ENCODE assay signal across 13 mouse cellular contexts in the genomic region with DNA sequence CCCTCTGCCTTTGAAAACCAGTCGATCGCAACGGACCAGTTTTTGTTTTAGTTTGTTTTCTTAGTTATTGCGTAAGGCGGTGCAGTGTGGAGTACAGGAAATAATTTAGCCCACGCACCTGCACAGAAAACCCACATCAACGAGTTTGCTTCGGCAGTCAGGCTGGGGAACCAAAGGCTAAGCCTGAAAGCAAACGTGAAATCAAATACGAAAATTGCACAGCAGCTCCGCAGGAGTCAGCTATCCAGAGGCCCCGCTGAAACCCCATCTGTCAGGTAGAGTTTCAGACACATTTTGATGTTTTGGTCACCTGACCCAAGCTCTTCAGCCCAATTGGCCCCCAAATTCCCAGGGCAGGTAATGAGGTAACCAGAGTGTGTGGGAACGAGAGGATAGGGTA.
DNase-seq lines count a peak whose midpoint lies in the region; ATAC-seq lines count a peak whose summit lies in the region.
"Had no signal": no experiment of that assay in that cellular context is flagged by ENCODE, and none has a peak within 500 bp of the region (broad histone marks: within the 10 kb centered on the region; RNA-seq: fewer than 3 reads in every experiment).

No protein-coding gene starts in this region.

- H3K36me3 ChIP-seq in kidney, embryonic 16.5 days (ENCODE audit: insufficient read depth, low read length), result no peaks in the 10 kb centered on the region
- no peaks in the 10 kb centered on the region for H3K36me3 ChIP-seq in embryonic facial prominence, embryonic 14.5 days (ENCODE audit: control insufficient read depth, insufficient read depth, low read length)
- no peaks in the 10 kb centered on the region for H3K36me3 ChIP-seq in stomach, embryonic 16.5 days (ENCODE audit: control insufficient read depth, insufficient read depth, low read length)
- H3K36me3 ChIP-seq: G1E had no signal

- H3K27me3 ChIP-seq in kidney, embryonic 16.5 days (ENCODE audit: insufficient read depth, low read length), result no peaks in the 10 kb centered on the region
- H3K27me3 ChIP-seq in embryonic facial prominence, embryonic 14.5 days (replicated peaks; ENCODE audit: control insufficient read depth, insufficient read depth, low read length), result no peaks in the 10 kb centered on the region
- no peaks in the 10 kb centered on the region for H3K27me3 ChIP-seq in stomach, embryonic 16.5 days (ENCODE audit: control insufficient read depth, insufficient read depth, low read length)

- no peak for DNase-seq in kidney, adult 11 months
- peak; percentile 83 for DNase-seq in embryonic facial prominence, embryonic 14.5 days (ENCODE audit: low spot score)
- no peak for DNase-seq in adrenal gland, postnatal 25 days
- no peak for DNase-seq in frontal cortex, postnatal 14 days (ENCODE audit: low spot score in 2 of 2)
- DNase-seq: heart, postnatal 4 days; kidney, postnatal 25 days; retina, postnatal 1 day had no signal

- H3K4me3 ChIP-seq in kidney, embryonic 16.5 days (ENCODE audit: low read length), result peak overlapping the region; percentile 16; the same call in 1 of the 2 replicates
- H3K4me3 ChIP-seq in embryonic facial prominence, embryonic 14.5 days (ENCODE audit: low read depth, low read length), result no peak overlapping the region
- peak overlapping the region; percentile 13; the same call in 1 of the 2 replicates for H3K4me3 ChIP-seq in stomach, embryonic 16.5 days (replicated peaks; ENCODE audit: low read length)

- no peaks in the 10 kb centered on the region for H3K9me3 ChIP-seq in kidney, embryonic 16.5 days (ENCODE audit: low read length)
- no peaks in the 10 kb centered on the region for H3K9me3 ChIP-seq in embryonic facial prominence, embryonic 14.5 days (ENCODE audit: control insufficient read depth, low read length)
- no peaks in the 10 kb centered on the region for H3K9me3 ChIP-seq in stomach, embryonic 16.5 days (replicated peaks; ENCODE audit: control insufficient read depth, low read length)

- WGBS in kidney, embryonic 16.5 days, result 33% methylated on average over 13 of the region's 13 CpGs
- WGBS in embryonic facial prominence, embryonic 14.5 days, result 15% methylated on average over 13 of the region's 13 CpGs
- WGBS in stomach, embryonic 16.5 days, result 46% methylated on average over 13 of the region's 13 CpGs

- H3K9ac ChIP-seq in kidney, embryonic 16.5 days (replicated peaks; ENCODE audit: low read length), result no peak overlapping the region
- H3K9ac ChIP-seq in embryonic facial prominence, embryonic 14.5 days (ENCODE audit: low read depth, low read length), result no peak overlapping the region
- no peak overlapping the region for H3K9ac ChIP-seq in stomach, embryonic 16.5 days (ENCODE audit: low read length)
- H3K9ac ChIP-seq: liver, embryonic 14.5 days had no signal

- H3K27ac ChIP-seq in kidney, embryonic 16.5 days (ENCODE audit: low read length), result no peak overlapping the region
- no peak overlapping the region for H3K27ac ChIP-seq in embryonic facial prominence, embryonic 14.5 days (replicated peaks; ENCODE audit: low read depth, low read length)
- H3K27ac ChIP-seq in stomach, embryonic 16.5 days (ENCODE audit: low read length), result no peak overlapping the region
- H3K27ac ChIP-seq: liver, embryonic 14.5 days had no signal

- H3K4me2 ChIP-seq in kidney, embryonic 16.5 days (replicated peaks; ENCODE audit: low read depth, low read length), result peak overlapping the region; percentile 42
- peak overlapping the region; percentile 29 for H3K4me2 ChIP-seq in embryonic facial prominence, embryonic 14.5 days (ENCODE audit: low read depth, low read length)
- H3K4me2 ChIP-seq in stomach, embryonic 16.5 days (ENCODE audit: low read depth, low read length), result peak overlapping the region; percentile 17; the same call in 1 of the 2 replicates

- no peak for ATAC-seq in kidney, embryonic 16.5 days (ENCODE audit: low FRiP score, low TSS enrichment)
- peak; percentile 91 for ATAC-seq in CD4-positive, CD25-positive, alpha-beta regulatory T cell, adult 4 months
- peak; percentile 80 for ATAC-seq in embryonic facial prominence, embryonic 14.5 days (ENCODE audit: low read depth)
- ATAC-seq in stomach, embryonic 16.5 days (ENCODE audit: insufficient read depth, low FRiP score), result no peak
- no peak for ATAC-seq in erythroblast, adult 5-6 weeks (replicated peaks; ENCODE audit: low FRiP score, poor library complexity, severe bottlenecking)

- peaks cover 13% of the 10 kb centered on the region; the same call in 1 of the 2 replicates for H3K4me1 ChIP-seq in kidney, embryonic 16.5 days (ENCODE audit: insufficient read depth, low read length)
- H3K4me1 ChIP-seq in embryonic facial prominence, embryonic 14.5 days (ENCODE audit: control insufficient read depth, insufficient read depth, low read length), result peaks cover 9% of the 10 kb centered on the region; the same call in 1 of the 2 replicates
- peaks cover 17% of the 10 kb centered on the region for H3K4me1 ChIP-seq in stomach, embryonic 16.5 days (ENCODE audit: control insufficient read depth, insufficient read depth, low read length)

Comparison
In these comparisons a context has a peak if more than half of its experiments do, and no peak if none do; other contexts are left out.
1. ATAC-seq: peak in CD4-positive, CD25-positive, alpha-beta regulatory T cell, adult 4 months (single experiment) and embryonic facial prominence, embryonic 14.5 days (single experiment); none in kidney, embryonic 16.5 days (single experiment), stomach, embryonic 16.5 days (single experiment) and erythroblast, adult 5-6 weeks (single experiment).
2. Peak in every context shown above with its lines, with median percentiles within 50 percentile points of each other: H3K4me2 ChIP-seq.